Mouse (Mus musculus) forebrain, embryonic 13.5 days (tissue): ENCODE results near the gene Rhou. TPM values are rescaled to one million over a fixed set of nuclear protein-coding genes. Genes with fewer than 3 reads are reported as not detected.

ENCODE experiments used
- ATAC-seq: fragments of 200-750 bp; cut with Nextera tagmentation; 2 replicates; pipeline ENCODE4 v1.8.0; 2017
- H3K27ac ChIP-seq: fragments of 300-500 bp; sonication (generic); 2 replicates; pipeline ENCODE4 v1.5.1; 2015; ENCODE audit warnings: inconsistent platforms, mild to moderate bottlenecking, moderate library complexity
- H3K27me3 ChIP-seq: fragments of 300-500 bp; sonication (generic); 2 replicates; pipeline ENCODE4 v1.6.1; 2015; ENCODE audit warnings: mild to moderate bottlenecking, inconsistent platforms
- H3K36me3 ChIP-seq: fragments of 300-500 bp; sonication (generic); 2 replicates; pipeline ENCODE4 v1.6.1; 2015; ENCODE audit warnings: mild to moderate bottlenecking, inconsistent platforms; ENCODE audit not compliant: poor library complexity, severe bottlenecking
- H3K4me1 ChIP-seq: fragments of 300-500 bp; sonication (generic); 2 replicates; pipeline ENCODE4 v1.6.1; 2015; ENCODE audit warnings: inconsistent platforms
- H3K4me2 ChIP-seq: fragments of 300-500 bp; sonication (generic); 2 replicates; pipeline ENCODE4 v1.6.1; 2015; ENCODE audit warnings: inconsistent platforms, mild to moderate bottlenecking, moderate library complexity
- H3K4me3 ChIP-seq: fragments of 300-500 bp; sonication (generic); 2 replicates; pipeline ENCODE4 v1.5.1; 2015; ENCODE audit warnings: mild to moderate bottlenecking, inconsistent platforms
- H3K9ac ChIP-seq: fragments of 300-500 bp; sonication (generic); 2 replicates; pipeline ENCODE4 v1.6.1; 2015; ENCODE audit warnings: mild to moderate bottlenecking, inconsistent platforms
- H3K9me3 ChIP-seq: fragments of 300-500 bp; sonication (generic); replicated peaks from 2 replicates; pipeline ENCODE4 v1.6.1; 2016; ENCODE audit warnings: inconsistent platforms
- WGBS: fragments of 180-500 bp; shearing (Covaris S2); methylation state at CpG from one replicate; pipeline ENCODE4 v1.1.7; 2015; 5-methylcytosine and 5-hydroxymethylcytosine counted together
- polyA plus RNA-seq: library from polyadenylated mRNA; unstranded; fragments of >200 nt; fragmentation: Nextera tagmentation; extraction: Ambion mirVana; gene quantifications from 2 replicates; pipeline ENCODE4 v1.2.1, GENCODE M21; 2015

Rhou gene
- polyA plus RNA-seq, 1 experiment from 2014 or later = 8.9 TPM

GRCm38 (mm10) chr8:123675611-123676010 is 21.9 kb downstream of the Rhou start:
- no peak overlapping the region for H3K27ac ChIP-seq
- ATAC-seq = no peak
- no peaks in the 10 kb centered on the region for H3K36me3 ChIP-seq
- WGBS = 45% methylated on average over 5 of the region's 5 CpGs
- no peaks in the 10 kb centered on the region for H3K27me3 ChIP-seq
- H3K4me2 ChIP-seq = no peak overlapping the region
- H3K9me3 ChIP-seq = no peaks in the 10 kb centered on the region
- H3K4me3 ChIP-seq = no peak overlapping the region
- H3K4me1 ChIP-seq = peaks cover 8% of the 10 kb centered on the region
- H3K9ac ChIP-seq = no peak overlapping the region

DNA sequence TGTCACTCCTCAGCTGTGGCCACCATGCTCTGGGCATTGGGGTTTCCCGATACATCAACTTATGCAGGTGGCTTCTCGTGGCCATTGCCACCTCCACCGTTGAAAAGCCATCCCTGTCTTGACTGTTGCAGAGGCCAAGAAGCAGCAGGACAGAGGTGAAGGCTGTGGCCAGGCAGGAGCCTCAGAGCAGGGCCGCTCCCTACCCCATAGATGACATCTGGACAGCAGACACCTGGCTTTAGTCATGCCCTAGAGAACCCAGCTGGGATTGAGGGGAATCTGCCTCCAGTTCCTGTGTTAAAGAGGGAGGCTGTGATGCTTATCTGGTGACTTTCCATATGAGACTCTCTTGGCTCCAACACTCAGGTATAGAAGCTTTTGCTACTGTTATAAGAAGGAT is 24.7 kb downstream of the Rhou start:
- Histone ChIP-seq H3K36me3 (no peaks in the 10 kb centered on the region), H3K4me1 (peaks cover 15% of the 10 kb centered on the region), H3K4me3 (no peak overlapping the region), H3K9ac (no peak overlapping the region), H3K4me2 (no peak overlapping the region), H3K9me3 (no peaks in the 10 kb centered on the region), H3K27ac (no peak overlapping the region), H3K27me3 (no peaks in the 10 kb centered on the region)
- 95% methylated on average over 4 of the region's 4 CpGs for WGBS
- ATAC-seq = no peak

DNA sequence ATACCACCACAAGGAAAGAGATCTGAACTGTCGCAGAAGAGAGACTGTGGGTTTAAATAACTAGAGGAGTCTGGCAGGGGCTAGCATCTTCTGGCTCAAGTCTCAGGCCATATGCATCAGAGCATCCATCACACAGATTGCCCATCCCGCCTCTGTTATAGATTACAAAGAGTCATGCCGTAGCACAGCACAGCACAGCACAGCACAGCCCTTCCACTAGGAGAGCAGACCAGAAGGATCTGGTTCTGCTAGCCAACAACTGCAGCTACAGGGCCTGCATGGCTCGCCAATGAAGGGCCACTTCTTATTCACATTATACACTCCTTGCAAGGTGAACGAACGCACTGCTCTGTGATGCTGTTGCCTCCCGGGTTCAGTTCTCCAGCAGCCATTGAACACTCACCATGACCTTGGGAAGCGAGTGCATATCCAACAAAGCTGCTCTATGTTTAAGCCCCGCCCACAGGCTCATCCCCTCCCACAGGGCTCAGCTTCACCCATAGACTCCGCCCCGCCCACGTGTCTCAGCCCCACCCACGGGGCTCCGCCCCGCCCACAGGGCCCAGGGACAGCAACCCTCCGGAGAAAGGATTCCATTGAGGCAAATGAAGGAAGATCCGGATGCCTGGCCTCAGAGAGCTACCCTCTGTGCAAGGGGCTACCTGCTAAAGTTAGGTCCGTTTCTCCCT is 28.5 kb downstream of the Rhou start:
- Histone ChIP-seq H3K9me3 (no peaks in the 10 kb centered on the region), H3K36me3 (no peaks in the 10 kb centered on the region), H3K9ac (no peak overlapping the region), H3K27me3 (no peaks in the 10 kb centered on the region), H3K4me2 (peak overlapping the region; percentile 33), H3K27ac (no peak overlapping the region), H3K4me1 (peaks cover 6% of the 10 kb centered on the region; the same call in 1 of the 2 replicates), H3K4me3 (no peak overlapping the region)
- WGBS = 18% methylated on average over 18 of the region's 18 CpGs
- no peak; the same call in 1 of the 2 replicates for ATAC-seq

- Histone ChIP-seq H3K27me3 (no peaks in the 10 kb centered on the region), H3K9ac (no peak overlapping the region), H3K4me2 (no peak overlapping the region), H3K4me3 (no peak overlapping the region), H3K9me3 (no peaks in the 10 kb centered on the region), H3K36me3 (no peaks in the 10 kb centered on the region), H3K4me1 (peaks cover 6% of the 10 kb centered on the region; the same call in 1 of the 2 replicates), H3K27ac (no peak overlapping the region)
- no peak for ATAC-seq
- 60% methylated on average over 7 of the region's 7 CpGs for WGBS
Observed at GRCm38 (mm10) chr8:123683321-123683720, 29.6 kb downstream of the Rhou start.

DNA sequence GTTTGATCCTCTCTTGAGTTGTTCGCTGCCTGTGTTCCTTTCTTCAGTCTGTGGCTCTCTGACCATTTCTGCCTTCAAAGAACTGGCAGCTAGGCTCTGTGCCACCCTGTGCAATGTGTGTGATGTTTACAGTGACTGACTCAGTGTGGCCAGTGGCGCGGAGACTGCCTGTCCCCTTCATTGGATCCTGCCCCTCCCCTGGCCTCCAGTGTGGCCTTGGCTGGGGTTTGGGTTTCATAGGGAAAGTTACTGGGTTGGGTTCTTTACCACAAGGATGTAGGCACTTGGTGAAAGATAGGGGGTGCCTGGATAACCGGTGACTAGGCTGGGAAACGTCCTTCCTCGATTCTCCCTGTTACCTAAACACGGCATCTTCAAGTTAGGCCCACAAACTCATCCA is 31.1 kb downstream of the Rhou start:
- Histone ChIP-seq H3K4me2 (no peak overlapping the region), H3K36me3 (no peaks in the 10 kb centered on the region), H3K4me1 (peaks cover 6% of the 10 kb centered on the region; the same call in 1 of the 2 replicates), H3K27ac (no peak overlapping the region), H3K9ac (no peak overlapping the region), H3K4me3 (no peak overlapping the region), H3K9me3 (no peaks in the 10 kb centered on the region), H3K27me3 (no peaks in the 10 kb centered on the region)
- no peak for ATAC-seq
- 86% methylated on average over 7 of the region's 7 CpGs for WGBS

- no peaks in the 10 kb centered on the region for H3K36me3 ChIP-seq
- H3K9me3 ChIP-seq = no peaks in the 10 kb centered on the region
- no peaks in the 10 kb centered on the region for H3K27me3 ChIP-seq
- no peak for ATAC-seq
- H3K4me1 ChIP-seq = peaks cover 6% of the 10 kb centered on the region; the same call in 1 of the 2 replicates
- H3K4me3 ChIP-seq = no peak overlapping the region
- H3K9ac ChIP-seq = no peak overlapping the region
- H3K27ac ChIP-seq = no peak overlapping the region
- H3K4me2 ChIP-seq = no peak overlapping the region
- 84% methylated on average over 4 of the region's 4 CpGs for WGBS
Observed at GRCm38 (mm10) chr8:123685477-123685876, 31.7 kb downstream of the Rhou start.

DNA sequence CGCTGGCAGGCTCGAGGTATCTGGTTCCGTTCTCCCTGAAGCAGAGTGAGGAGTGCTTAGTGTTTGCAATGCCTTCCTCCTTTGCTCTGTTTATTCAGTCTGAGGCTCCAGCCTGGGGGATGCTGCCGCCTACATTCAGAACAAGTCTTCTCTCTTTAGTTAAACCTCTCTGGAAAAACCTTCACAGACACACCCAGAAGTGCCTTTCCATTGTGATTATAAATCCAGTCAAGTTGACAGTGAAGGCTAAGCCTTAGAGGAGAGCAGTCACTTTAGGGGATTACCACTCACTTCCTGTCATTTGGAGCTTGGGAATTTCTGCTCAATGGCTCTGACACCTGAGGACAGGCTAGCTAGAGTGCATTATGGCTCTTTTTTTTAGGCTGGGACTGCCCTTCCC is 34.1 kb downstream of the Rhou start:
- Histone ChIP-seq H3K4me3 (no peak overlapping the region), H3K27ac (no peak overlapping the region), H3K36me3 (no peaks in the 10 kb centered on the region), H3K4me2 (no peak overlapping the region), H3K27me3 (no peaks in the 10 kb centered on the region), H3K4me1 (no peaks in the 10 kb centered on the region), H3K9ac (no peak overlapping the region), H3K9me3 (no peaks in the 10 kb centered on the region)
- 66% methylated on average over 4 of the region's 4 CpGs for WGBS
- no peak for ATAC-seq

- no peak overlapping the region for H3K4me3 ChIP-seq
- ATAC-seq = no peak
- no peak overlapping the region for H3K4me2 ChIP-seq
- H3K9ac ChIP-seq = no peak overlapping the region
- no peaks in the 10 kb centered on the region for H3K9me3 ChIP-seq
- no peaks in the 10 kb centered on the region for H3K4me1 ChIP-seq
- H3K27me3 ChIP-seq = no peaks in the 10 kb centered on the region
- no peak overlapping the region for H3K27ac ChIP-seq
- 87% methylated on average over 10 of the region's 10 CpGs for WGBS
- H3K36me3 ChIP-seq = no peaks in the 10 kb centered on the region
Observed at GRCm38 (mm10) chr8:123692165-123692962, 38.6 kb downstream of the Rhou start.

- Histone ChIP-seq H3K4me1 (no peaks in the 10 kb centered on the region), H3K27me3 (no peaks in the 10 kb centered on the region), H3K27ac (no peak overlapping the region), H3K4me2 (no peak overlapping the region), H3K9ac (no peak overlapping the region), H3K9me3 (no peaks in the 10 kb centered on the region), H3K4me3 (no peak overlapping the region), H3K36me3 (no peaks in the 10 kb centered on the region)
- WGBS = 78% methylated on average over 9 of the region's 9 CpGs
- no peak for ATAC-seq
Observed at GRCm38 (mm10) chr8:123696167-123696566, 42.4 kb downstream of the Rhou start.

- Histone ChIP-seq H3K27ac (no peak overlapping the region), H3K9me3 (no peaks in the 10 kb centered on the region), H3K4me3 (no peak overlapping the region), H3K9ac (no peak overlapping the region), H3K4me2 (no peak overlapping the region), H3K27me3 (no peaks in the 10 kb centered on the region), H3K36me3 (no peaks in the 10 kb centered on the region), H3K4me1 (peaks cover 5% of the 10 kb centered on the region; the same call in 1 of the 2 replicates)
- ATAC-seq = no peak
- 62% methylated on average over 5 of the region's 5 CpGs for WGBS
Observed at GRCm38 (mm10) chr8:123697329-123697728, 43.6 kb downstream of the Rhou start.

DNA sequence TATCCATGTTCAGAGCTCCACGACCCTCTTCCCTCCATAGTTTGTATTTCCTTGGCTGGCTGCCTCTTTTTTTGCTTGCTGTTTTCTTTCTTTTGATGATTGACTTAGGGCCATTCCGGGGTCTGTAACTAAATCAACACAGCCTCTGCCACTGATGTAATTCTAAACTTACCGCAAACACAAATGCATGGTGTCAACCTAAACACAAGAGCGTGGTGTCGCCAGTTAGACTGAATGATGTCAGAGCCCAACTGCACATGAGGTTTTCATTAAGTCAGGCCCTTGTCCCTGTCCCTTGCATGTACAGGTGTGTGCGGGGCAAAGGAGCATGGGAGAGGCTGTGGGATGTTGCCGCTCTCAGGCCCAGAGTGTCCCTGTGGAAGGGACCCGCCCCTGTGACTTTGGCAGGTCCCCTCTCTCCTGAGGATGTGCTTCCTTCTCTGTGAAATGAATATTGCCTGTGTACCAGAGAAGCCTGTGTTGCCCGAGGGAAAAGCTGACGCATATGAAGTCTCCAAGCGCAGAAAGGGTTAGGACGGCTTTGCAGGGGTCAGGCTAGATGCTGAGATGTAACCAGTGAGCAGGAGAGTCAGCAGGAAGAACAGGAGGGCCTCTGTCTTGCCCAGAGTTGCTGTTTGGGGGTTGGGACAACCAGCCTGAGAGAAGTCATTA is 46.8 kb downstream of the Rhou start:
- no peaks in the 10 kb centered on the region for H3K36me3 ChIP-seq
- peaks cover 11% of the 10 kb centered on the region; the same call in 1 of the 2 replicates for H3K4me1 ChIP-seq
- 77% methylated on average over 12 of the region's 12 CpGs for WGBS
- no peak overlapping the region for H3K4me3 ChIP-seq
- ATAC-seq = no peak
- no peak overlapping the region for H3K9ac ChIP-seq
- H3K4me2 ChIP-seq = no peak overlapping the region
- H3K9me3 ChIP-seq = no peaks in the 10 kb centered on the region
- no peaks in the 10 kb centered on the region; the same call in 1 of the 2 replicates for H3K27me3 ChIP-seq
- no peak overlapping the region for H3K27ac ChIP-seq

DNA sequence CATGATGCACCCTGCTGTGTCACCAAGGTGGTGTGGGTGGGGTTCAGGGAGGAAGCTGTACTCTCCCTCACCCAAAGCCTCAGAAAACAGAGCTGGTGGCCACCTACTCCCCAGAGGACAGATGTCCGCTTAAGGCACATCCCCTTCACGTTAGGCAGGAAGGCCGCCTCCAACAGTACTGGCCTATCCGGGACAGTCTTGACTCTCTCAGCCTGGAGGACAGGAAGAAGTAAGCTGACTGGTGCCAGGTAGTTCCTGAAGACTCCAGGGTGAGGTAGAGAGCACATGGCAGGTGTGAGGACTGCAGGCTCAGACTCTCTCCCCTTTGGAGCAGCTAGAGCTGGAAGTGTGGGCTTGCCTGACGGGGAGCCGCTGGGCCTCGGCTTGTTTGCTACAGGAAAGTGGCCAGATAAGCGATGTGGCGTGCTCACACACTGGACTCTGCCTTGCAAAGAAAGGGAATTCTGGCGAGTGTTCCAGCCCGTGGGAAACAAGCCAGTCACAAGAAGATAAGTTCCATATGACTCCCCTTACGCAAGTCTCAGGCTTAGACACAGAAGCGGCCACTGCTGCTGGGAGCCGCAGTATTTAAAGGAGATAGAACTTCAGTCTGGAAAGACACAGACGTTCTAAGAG is 48.3 kb downstream of the Rhou start:
- Histone ChIP-seq H3K27me3 (no peaks in the 10 kb centered on the region; the same call in 1 of the 2 replicates), H3K9ac (no peak overlapping the region), H3K27ac (no peak overlapping the region), H3K36me3 (no peaks in the 10 kb centered on the region), H3K4me1 (peaks cover 11% of the 10 kb centered on the region; the same call in 1 of the 2 replicates), H3K4me2 (no peak overlapping the region), H3K4me3 (no peak overlapping the region), H3K9me3 (no peaks in the 10 kb centered on the region)
- WGBS = 82% methylated on average over 15 of the region's 15 CpGs
- no peak for ATAC-seq
